In genomic region chr10:30752485-30752884, GRCm38 (mm10) we compare ENCODE assay signal across 20 mouse cellular contexts. TPM values are rescaled to one million over a fixed set of nuclear protein-coding genes. Genes with fewer than 3 reads are reported as not detected.
A peak's percentile ranks its signal among the peaks of the same experiment; 100 is the strongest.
DNase-seq lines count a peak whose midpoint lies in the region; ATAC-seq lines count a peak whose summit lies in the region.
"Had no signal": no experiment of that assay in that cellular context is flagged by ENCODE, and none has a peak within 500 bp of the region (broad histone marks: within the 10 kb centered on the region; RNA-seq: fewer than 3 reads in every experiment).

No protein-coding gene starts in this region.

- DNase-seq in lung, adult 18-20 months: peak; percentile 40 to 62
- no peak for DNase-seq in lung, postnatal 14 days
- DNase-seq in fat pad, adult 2 months (ENCODE audit: extremely low read depth, low read depth, low spot score): peak; percentile 93
- DNase-seq in liver, embryonic 13.5 days: no peak
- peak; percentile 61 for DNase-seq in lung, postnatal 36 days
- no peak for DNase-seq in layer of hippocampus, adult 18-20 months (ENCODE audit: low spot score in 2 of 2)
- DNase-seq in ovary, adult 18-20 months (ENCODE audit: low spot score): no peak
- DNase-seq: adrenal gland, adult 8-10 months; adrenal gland, postnatal 36 days; cerebellum, adult 2 months; cerebellum, postnatal 10 days; gastrocnemius, postnatal 36 days; heart, adult 18-20 months; heart, postnatal 10 days; heart, postnatal 4 days had no signal

- ATAC-seq in liver, embryonic 13.5 days (ENCODE audit: low read depth): no peak
- ATAC-seq: forebrain, embryonic 15.5 days had no signal

- H3K27ac ChIP-seq in liver, embryonic 13.5 days: peak overlapping the region; percentile 94
- H3K27ac ChIP-seq: embryonic facial prominence, embryonic 10.5 days; forebrain, embryonic 10.5 days; forebrain, embryonic 15.5 days; heart, embryonic 10.5 days; hindbrain, embryonic 12.5 days had no signal

- no peaks in the 10 kb centered on the region for H3K9me3 ChIP-seq in liver, embryonic 13.5 days (replicated peaks)
- H3K9me3 ChIP-seq: embryonic facial prominence, embryonic 10.5 days; forebrain, embryonic 10.5 days; forebrain, embryonic 15.5 days; heart, embryonic 10.5 days; hindbrain, embryonic 12.5 days had no signal

- H3K4me3 ChIP-seq in liver, embryonic 13.5 days (replicated peaks): no peak overlapping the region
- H3K4me3 ChIP-seq: embryonic facial prominence, embryonic 10.5 days; forebrain, embryonic 10.5 days; forebrain, embryonic 15.5 days; heart, embryonic 10.5 days; hindbrain, embryonic 12.5 days had no signal

- H3K4me2 ChIP-seq in liver, embryonic 13.5 days: no peak overlapping the region
- H3K4me2 ChIP-seq: forebrain, embryonic 15.5 days; hindbrain, embryonic 12.5 days had no signal

- H3K36me3 ChIP-seq in liver, embryonic 13.5 days: peaks cover 6% of the 10 kb centered on the region
- H3K36me3 ChIP-seq: embryonic facial prominence, embryonic 10.5 days; forebrain, embryonic 10.5 days; heart, embryonic 10.5 days; hindbrain, embryonic 12.5 days had no signal

- no peaks in the 10 kb centered on the region for H3K27me3 ChIP-seq in liver, embryonic 13.5 days
- H3K27me3 ChIP-seq: forebrain, embryonic 15.5 days; hindbrain, embryonic 12.5 days had no signal

- H3K9ac ChIP-seq in liver, embryonic 13.5 days: 0 out of 2 replicates have a peak overlapping the region, but pooled peaks have one; percentile 20
- H3K9ac ChIP-seq: forebrain, embryonic 15.5 days; hindbrain, embryonic 12.5 days had no signal

- H3K4me1 ChIP-seq in liver, embryonic 13.5 days (replicated peaks): peaks cover 88% of the 10 kb centered on the region
- H3K4me1 ChIP-seq: embryonic facial prominence, embryonic 10.5 days; forebrain, embryonic 10.5 days; hindbrain, embryonic 12.5 days had no signal

- 64% methylated on average over 3 of the region's 3 CpGs for WGBS in liver, embryonic 13.5 days (ENCODE audit: insufficient replicate concordance)

RNA-seq across cellular contexts. Expression of gene Ncoa7, which starts 50.6 kb away (rescaled TPM):
- polyA plus RNA-seq in liver, embryonic 13.5 days (2015; fragmentation: Nextera tagmentation; extraction: Ambion mirVana): 11.8 and 13.9 TPM in 2 replicates
- 100 to 1,000 TPM in 1 of 2 experiments, 10 to 100 TPM in 1; 94.7 to 100 TPM for total RNA-seq in layer of hippocampus, adult 18-20 months (2021)

Comparison
In these comparisons a context has a peak if more than half of its experiments do, and no peak if none do; other contexts are left out.
1. DNase-seq: peak in lung, adult 18-20 months (2 of 2), fat pad, adult 2 months (single experiment) and lung, postnatal 36 days (single experiment); none in lung, postnatal 14 days (single experiment), liver, embryonic 13.5 days (single experiment), layer of hippocampus, adult 18-20 months (0 of 2) and ovary, adult 18-20 months (single experiment).